Mouse (Mus musculus) thymus, adult 2 months (tissue): ENCODE data around the gene Rbm33.
A peak's percentile ranks its signal among the peaks of the same experiment; 100 is the strongest.

Experiments used
- CTCF ChIP-seq: fragments of 200-500 bp; IDR thresholded peaks from 2 replicates; pipeline ENCODE4 v1.5.1; 2012; ENCODE audit warnings: mild to moderate bottlenecking, control low read depth, low read length, moderate library complexity, borderline replicate concordance; ENCODE audit not compliant: control insufficient read depth, poor library complexity, insufficient read depth; ENCODE audit errors: extremely low read depth
- POLR2A ChIP-seq: fragments of 200-500 bp; IDR thresholded peaks from 2 replicates; pipeline ENCODE4 v1.6.1; 2012; ENCODE audit warnings: mild to moderate bottlenecking, low read length, control low read depth, moderate library complexity; ENCODE audit not compliant: control insufficient read depth, poor library complexity, insufficient read depth; ENCODE audit errors: extremely low read depth

GRCm38 (mm10) chr5:28316722-28317245 is at the start of gene Rbm33:
- TF ChIP-seq POLR2A: peak; percentile 80
- no peak for TF ChIP-seq CTCF
